Mouse (Mus musculus) thymus, postnatal 25 days (tissue): Measurements from ENCODE around the gene Suz12.
"Not testable (repeated sequence)": the region's sequence is repeated elsewhere in the genome, so short reads cannot be mapped to it uniquely, and the experiment has no call there.

Experiments used
- DNase-seq: peaks from one replicate; pipeline ENCODE4 v3.0.0; 2022

Gene Suz12

DNA sequence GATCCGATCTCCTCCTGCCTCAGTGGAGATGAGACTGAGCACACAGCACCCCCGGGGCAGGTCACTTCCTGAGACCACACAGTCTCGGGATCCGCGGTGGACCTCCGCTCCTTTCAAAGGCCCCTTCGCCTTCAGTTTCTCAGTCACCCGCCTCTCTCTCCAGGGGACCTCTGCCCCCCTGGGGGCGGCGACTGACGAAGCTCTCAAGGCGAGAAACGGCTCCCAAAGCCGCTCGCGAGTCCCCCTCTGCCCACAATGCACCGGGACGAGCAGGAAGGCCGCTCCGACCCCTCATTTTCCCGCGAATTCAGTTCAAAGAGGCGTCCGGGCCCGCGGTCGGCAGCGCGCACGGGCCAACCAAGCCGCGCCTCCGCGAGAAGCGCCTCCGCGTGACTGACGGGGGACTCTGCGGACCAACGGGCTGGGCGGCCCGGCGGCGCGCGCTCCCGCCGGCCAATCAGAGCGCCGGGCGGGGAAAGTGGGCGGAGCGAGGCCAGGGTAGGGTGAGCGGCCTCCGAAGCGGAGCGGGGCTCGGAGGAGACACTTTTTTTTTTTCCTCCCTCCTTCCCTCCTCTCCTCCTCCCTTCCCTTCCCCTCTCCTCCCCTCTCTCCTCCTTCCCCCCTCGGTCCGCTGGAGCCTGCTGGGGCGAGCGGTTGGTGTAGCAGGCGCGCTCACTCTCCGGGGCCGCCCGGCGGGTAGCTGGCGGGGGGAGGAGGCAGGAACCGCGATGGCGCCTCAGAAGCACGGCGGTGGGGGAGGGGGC, at the start of gene Suz12:
Suz12 (plus strand) TSS at position 515 of the 764 bp plus-strand sequence.
- peak; percentile 95 for DNase-seq

DNA sequence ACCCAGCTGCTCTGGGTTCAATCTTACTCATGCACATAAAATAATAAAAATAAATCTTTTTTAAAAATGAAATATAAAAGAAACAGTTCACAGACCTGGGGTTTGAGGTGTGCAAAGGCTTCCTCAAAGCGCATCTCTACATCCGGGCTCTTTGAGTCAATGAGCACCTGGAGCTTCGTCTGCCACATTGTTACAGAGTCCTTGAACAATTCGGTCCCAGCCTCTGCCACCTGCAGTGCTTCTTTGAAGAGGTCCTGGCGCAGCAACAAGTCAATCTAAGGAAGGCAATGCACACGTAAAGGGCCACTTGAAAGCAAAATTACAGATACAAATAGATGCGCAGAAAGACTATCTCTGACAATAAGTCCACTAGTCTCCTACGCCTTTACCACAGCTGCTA, 49.8 kb upstream of the Suz12 start:
- no peak for DNase-seq

DNA sequence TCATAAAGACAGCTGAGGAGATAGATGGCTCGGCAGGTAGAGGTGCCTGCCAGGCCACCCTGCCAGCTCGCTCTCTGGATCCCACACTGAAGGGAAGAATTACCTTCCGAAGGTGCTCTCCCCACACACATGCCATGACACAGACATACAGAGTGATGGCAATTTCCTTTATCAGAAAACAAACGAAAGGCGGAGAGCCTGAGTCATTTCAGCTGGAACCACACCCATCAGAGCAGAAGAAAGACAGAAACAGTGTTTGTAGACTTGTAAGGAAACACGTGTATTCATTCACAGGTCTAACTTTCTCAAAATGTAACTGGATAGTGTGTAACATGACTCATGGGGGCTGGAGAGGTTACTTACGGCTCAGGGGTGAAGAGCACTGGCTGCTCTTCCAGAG, 49.3 kb upstream of the Suz12 start:
- no peak for DNase-seq

DNA sequence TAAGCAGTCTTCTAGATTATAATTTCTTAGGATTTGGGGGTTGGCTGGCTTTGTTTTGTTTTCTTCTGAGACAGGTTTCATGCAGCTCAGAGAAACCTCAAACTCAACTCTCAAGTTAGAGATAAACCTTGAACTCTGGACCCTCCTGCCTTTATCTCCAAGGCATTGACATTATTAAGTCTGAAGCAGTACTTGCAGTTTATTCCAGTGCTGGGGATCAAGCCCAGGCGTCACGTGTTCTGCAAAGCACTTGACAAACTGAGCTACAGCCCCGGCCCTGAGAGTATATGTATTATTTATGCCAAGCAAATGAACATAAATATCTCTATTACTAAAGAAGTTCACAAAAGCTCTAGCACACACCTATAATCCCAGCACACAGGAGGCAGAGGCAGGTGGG, 45.6 kb upstream of the Suz12 start:
- DNase-seq, result no peak

DNA sequence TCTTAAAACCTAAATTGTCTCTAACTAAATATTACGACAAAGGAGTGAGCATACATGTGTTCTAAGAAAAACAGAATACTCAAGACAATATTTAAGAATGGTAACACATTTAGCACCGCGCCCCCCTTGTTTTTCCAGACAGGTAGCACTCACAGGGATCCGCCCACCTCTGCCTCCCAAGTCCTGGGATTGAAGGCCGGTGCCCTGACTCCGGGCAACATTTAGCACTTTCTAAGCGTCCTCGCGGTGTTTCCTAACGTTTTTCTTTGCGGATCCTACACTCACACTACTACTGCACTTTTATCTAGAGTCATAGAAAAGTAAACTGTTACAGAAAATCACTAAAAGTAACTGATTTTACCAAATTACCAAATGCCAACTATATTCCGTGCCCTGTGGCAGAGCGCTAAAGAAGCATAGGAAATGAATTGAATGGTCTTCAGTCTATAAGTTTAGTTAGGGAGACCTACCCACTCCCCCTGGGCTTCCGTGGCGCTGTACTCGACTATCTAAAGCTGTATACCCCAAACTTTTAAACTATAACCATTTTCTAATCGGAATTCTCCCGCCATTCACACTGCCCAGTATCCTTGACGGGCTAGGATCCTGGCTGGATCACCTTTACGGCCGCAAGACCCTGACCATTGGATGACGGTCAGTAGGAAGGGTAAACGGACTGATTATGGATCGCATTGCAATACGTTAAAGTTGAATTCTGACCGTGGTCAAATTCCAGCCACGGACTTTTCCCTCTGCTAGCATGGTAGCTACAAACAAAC, 31.4 kb upstream of the Suz12 start:
- peak; percentile 17 for DNase-seq

DNA sequence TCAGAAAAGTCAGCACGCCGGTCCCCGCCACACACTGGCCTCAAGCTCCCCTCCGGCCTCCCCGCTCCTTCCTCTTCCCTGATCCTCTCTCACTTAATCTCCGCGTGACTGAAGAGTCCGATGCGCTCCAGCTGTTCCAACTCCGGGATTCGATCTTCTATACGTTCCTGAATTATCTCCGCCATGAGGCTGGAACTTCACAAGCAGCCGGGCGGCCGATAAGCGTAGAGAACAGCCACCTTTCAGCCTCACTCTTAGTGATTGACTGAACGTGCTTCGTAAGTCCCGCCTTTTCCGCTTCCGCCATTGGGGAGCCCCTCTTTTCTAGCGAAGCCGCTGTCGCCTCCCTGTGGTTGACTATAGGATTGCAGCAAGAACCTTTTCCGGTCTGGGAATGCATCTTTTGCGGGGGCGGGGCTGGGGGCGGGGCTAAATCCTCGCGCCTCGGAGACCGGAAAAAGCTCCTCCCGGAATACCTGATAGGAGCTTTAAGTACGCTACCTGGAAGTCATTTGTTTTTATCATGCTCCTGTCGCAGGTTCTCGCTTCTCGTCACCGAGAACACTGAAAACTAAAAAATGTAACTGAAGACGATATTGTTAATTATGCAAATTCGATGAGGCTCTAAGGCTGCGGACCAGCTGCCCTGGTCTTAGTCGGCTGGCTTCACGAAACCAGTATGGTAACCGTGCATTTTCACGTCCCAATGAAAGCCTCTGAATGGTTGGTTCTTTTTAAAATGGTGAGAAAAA, 30.6 kb upstream of the Suz12 start, which contains the start of gene Utp6:
Utp6 (minus strand) TSS at position 266 of the 752 bp plus-strand sequence.
- peak; percentile 100 for DNase-seq

DNA sequence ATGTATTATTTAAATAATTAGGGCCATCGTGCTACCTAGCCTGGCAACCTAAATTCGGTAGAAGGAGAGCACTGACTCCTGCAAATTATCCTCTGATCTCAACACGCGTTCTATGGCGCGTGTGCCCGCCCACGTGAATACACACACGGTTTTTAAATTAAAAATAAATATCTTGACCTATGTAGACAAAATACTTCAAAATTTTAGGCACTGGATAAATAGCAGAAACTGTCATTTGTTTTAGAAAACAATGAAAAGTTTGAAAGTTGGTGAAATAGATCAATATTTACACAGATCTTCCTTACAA, 30.1 kb upstream of the Suz12 start:
- no peak for DNase-seq

DNA sequence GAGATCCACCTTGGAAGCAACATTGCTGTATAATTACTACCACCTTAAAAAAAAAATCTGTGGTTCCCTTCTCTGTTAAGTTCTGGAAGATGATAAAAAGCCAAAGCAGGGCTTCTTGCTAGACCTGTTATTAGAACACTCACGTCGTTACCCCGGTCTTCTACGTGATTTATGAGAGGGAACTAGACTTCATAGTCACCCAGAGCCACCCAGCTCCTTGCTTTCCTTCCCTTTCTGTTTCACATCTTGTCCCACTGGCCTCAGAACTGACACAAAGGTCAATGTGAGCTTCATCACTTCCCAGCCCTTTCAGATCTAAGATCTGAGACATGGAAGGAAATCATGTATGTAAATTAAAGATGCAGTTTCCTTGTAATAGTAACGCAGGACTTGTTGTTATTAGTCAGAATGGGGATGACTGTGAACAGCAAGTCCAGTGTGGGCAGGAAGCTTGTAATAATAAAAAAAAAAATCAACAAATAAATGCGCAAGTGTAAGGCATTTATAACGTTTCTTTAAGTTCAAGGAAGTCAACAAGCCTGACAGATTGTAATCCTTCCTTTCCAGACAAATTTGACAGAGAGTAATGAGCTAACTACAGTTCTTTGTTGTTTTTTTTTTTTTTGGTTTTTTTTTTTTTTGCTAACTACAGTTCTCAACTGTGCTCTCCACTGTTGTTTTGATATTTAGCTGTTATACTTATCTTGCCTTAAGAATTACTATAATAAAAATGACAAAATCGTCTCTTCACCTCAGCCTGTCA, 29.5 kb upstream of the Suz12 start:
- no peak for DNase-seq

DNA sequence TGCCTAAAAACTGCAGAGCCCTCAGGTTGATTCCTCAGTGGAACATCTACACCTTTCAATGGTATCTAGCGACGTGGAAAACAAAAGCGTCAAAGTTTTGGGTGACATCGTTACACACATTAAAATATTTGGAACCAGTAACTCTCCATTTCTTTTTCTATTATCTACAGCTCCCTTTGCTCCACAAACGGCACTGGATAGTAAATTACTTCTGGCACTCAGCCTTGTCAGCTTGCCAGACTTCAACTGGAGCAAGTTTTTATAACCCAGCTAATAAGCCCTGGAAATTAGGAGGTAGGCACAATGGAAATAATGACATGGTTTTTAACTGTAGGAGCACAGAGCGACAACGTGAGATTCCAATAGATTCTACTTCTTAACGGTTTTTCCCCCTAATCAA, 27.0 kb upstream of the Suz12 start:
- no peak for DNase-seq

DNA sequence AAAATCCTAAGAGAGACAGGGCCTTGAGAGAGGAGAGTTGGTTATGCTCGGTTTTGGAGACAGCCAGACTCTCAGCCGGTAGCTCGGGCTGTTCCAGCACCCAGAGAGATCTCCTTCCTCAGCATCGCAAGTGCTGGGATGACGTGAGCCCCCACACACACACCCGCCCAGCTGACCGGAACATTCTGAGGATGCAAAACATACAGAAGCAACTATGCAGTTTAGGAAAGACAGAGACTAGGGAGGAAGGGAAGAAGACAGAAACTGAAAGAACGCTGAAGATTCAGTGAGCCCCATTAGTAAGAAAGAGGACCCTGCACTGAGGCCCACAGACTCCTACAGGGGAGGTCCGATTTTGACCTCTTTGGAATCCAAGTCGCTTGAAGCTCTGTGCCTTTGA, 25.2 kb upstream of the Suz12 start:
- DNase-seq, result no peak

DNA sequence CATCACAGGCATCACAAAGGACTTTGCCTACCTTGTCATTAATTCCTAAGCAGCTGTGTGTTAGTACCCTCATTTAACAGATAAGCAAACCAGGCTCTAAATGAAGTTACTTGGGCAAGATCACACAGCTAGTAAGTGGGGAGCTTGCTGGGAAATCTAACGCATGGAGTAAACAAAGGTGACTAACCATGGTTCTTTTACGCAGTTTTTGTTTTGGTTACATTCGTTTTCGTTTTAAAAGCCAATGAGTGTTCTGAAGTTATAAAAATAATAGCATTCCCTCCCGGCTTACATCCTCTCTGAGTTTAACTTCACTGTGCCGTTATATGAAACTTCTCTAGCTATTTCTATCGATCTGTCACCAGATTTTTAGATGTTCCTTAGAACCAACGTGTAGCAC, 19.8 kb upstream of the Suz12 start:
- DNase-seq, result no peak

DNA sequence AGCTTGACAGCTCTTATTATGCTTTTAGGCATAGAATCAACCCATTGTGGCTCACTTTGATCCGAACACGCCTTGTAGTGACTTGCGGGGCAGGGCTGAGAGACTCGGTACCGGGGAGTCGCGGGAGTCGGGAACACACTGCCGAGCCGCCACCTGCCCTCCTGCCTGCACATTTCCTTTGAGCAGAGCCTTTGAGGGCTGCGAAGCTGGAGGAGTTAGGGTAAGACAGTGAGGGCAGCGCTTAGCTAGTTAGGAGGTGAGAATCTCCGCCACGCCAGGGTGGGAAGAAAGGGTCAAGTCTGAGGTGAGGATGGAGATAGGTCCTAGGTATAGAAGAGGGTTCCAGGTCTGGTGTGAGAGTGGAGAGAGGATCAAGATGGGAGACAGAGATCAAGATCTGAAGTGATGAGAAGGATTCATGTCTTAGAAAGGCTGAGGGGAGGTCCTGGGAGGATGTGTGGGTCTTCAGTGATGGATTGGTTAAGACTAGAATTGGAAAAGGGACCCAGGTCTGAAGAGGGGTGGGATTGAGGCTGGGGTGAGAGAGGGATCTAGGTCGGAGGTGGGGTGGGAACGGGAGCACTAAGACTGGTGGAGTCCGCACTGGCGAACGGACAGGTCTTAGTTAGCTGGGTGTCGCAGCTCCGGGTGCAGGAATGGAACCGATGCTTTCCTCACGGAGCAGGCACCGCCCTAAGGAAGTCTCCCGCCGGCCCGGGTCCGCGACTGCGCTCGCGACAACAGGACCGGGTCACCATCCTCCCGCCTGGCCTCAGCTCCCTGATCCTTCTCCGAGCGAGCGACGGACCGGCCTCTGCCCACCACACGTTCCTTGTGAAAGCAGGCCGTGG, 19.1 kb upstream of the Suz12 start:
- peak; percentile 32 for DNase-seq

DNA sequence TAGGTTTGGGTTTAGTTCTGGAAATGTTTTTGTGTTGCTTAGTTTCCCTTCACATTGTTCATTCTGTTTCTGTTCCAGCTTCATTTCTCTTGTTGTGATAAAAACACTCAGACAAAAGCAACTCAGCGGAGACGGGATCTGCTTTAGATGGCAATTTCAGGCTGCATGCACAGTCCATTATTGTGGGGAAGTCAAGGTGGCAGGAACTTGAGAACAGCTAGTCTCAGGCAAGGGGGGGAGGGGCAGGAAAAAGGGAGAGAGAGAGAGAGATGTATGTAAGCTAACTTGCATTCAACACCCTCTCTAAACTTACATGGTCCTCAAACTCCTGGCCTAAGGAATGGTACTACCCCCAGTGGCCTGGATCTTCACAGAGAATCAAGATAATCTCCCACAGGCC, 17.5 kb upstream of the Suz12 start:
- DNase-seq, result no peak

DNA sequence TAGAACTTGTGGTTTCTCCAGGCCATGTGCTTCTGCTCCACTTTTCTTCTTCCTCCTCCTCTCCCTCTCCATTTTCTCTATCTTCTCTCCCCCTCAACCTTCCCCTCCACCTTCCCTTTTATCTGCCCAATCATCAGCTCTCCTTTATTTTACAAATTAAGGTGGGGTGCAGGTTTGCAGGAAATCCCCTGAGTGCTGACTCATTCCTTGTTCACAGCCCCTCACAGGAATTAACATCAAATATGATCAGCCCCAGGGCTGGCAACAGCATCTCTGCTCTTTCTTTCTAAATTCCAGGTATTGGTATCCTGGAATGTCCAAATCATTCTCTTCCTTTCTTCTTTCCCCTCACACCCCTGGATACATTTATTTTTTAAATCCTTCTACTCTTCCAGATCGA, 16.7 kb upstream of the Suz12 start:
- no peak for DNase-seq

DNA sequence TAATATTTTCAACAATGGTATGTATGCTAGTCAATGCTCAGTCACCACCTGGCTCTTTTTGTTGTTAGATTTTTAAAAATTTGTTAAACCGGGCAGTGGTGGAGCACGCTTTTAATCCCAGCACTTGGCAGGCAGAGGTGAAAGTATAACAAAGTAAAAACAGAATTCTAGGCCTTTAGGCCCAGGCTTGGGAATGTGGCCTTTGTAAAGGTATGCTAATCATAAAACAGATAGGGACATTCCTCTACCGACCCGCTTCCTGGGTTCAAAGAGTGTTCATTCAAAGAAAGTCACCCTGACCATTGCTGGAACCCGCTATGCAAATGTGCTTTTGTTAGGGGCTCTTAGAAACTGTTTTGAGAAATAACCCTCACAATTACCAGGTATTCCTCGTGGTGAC, 16.3 kb upstream of the Suz12 start:
- DNase-seq, result not testable (repeated sequence)

DNA sequence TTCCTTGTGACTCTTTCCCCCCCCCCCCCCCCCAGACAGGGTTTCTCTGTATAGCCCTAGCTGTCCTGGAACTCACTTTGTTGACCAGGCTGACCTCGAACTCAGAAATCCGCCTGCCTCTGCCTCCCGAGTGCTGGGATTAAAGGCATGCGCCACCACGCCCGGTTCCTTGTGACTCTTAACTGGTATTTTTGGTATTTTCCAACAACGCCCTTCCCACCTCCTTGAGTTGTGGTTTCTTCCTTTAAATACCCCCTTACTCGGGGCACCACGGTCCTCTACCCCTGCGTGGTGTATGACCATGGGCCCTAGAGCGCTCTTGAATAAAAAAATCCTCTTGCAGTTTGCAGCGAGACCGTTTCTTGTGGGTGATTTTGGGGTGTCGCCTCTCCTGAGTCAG, 15.8 kb upstream of the Suz12 start:
- not testable (repeated sequence) for DNase-seq

DNA sequence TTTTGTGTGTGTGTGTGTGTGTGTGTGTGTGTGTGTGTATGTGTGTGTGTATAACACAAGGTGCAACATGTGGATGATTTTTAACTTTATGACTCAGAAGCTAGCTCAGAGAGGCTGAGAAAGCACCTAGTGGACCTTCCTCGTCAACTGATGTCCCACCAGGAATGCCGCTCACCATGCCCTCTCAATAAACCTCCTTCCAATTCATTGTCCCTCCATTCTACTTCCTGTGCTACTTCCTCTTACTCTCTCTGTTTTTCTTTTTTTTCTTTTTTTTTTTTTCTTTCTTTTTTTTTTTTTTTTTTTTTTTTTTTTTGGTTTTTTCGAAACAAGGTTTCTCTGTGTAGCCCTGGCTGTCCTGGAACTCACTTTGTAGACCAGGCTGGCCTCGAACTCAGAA, 15.2 kb upstream of the Suz12 start:
- DNase-seq, result not testable (repeated sequence)

DNA sequence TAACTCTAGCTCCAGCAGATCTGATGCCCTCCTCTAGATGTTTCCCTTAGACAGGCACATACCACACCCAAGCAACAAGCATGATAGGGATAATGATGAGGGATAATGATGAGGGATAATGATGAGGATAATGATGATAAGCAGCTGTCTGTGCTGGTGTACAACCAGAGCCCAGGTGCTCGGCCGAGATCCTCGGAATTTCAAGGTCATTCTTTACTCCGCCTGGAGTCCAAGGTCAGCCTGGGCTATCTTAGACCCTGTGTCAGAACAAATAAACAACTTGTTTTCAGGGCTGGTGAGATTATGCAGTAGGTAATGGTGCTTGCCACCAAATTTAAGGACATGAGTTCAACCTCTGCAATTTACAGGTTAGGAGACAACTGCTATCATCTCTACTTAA, 6.0 kb upstream of the Suz12 start:
- no peak for DNase-seq

DNA sequence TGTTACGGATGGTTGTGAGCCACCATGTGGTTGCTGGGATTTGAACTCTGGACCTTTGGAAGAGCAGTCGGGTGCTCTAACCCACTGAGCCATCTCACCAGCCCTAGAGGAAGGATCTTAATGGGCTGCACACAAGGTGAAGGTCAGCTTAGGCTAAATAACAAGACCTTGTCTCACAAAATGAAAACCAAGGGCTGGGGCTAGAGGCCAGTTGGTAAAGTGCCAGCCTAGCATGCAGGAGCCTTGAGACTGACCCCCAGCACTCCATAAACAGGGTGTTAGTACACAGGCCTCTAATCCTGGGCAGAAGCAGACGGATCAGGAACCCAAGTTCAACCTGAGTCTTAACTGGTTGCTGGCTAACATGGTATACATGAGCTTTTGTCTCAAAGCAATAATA, 5.0 kb upstream of the Suz12 start:
- DNase-seq, result no peak

DNA sequence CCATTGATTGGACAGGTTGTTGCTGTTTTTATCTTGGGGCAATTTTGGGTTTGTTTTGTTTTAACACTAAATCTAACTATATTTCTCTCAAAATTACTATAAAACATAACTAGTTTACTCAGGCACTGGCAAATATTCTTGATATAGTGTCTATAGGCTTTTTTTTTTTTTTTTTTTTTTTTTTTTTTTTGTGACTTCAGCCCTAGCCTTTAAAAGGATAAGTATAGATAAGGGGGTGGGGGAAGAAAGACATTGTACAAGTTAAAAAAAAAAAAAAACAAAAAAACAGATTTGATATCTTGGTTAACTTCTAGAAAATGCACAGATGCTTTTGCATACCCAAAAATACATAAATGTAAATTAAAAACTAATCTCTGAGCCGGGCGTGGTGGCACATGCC, 2.8 kb upstream of the Suz12 start:
- DNase-seq, result no peak

DNA sequence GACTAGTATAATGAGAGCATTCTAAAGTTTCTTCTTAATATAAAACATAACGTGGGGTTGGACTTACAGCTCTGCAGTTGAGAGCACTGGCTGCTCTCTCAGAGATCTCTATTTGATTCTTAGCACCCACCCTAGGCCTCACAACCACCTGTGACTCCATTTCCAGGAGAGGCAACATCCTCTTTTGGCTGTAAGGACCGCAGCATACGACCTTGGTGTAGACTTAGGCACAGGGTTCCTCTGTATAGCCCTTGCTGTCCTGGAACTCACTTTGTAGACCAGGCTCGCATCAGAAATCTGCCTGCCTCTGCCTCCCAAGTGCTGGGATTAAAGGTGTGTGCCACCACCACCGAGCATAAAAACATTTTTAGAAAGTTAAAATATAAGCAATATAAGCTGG, 1.3 kb upstream of the Suz12 start:
- no peak for DNase-seq

DNA sequence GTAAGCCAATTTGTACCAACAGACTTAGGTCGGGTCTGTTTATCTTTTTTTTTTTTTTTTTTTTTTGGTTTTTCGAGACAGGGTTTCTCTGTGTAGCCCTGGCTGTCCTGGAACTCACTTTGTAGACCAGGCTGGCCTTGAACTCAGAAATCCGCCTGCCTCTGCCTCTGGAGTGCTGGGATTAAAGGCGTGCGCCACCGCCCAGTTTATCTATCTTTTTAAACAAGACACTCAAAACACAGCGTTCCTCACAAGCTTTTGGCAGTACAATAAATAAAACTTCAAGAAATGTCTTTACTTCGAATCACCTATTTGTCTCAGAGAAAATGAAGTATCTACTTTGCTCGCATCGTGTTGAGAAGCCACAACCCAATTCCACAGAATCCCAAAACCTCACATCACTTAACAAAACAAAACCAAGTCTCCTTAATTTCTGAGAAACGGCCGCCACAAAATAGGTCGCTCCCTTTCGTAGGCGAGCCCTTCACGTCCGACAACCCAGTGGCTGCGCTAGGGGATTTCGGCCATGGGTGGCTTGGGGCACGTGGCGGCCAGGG, 793 bp upstream of the Suz12 start:
- no peak for DNase-seq
